Mouse (Mus musculus) megakaryocyte, embryonic 14.5 days (primary cell): Measurements from ENCODE around the gene Ttll10. TPM values are rescaled to one million over a fixed set of nuclear protein-coding genes. Genes with fewer than 3 reads are reported as not detected.

Experiments used
- H3K27me3 ChIP-seq: replicated peaks from 2 replicates; pipeline ENCODE3; 2012; ENCODE audit warnings: inconsistent platforms
- H3K36me3 ChIP-seq: replicated peaks from 2 replicates; pipeline ENCODE3; 2012; ENCODE audit warnings: low read length, inconsistent platforms, mixed read lengths
- H3K4me1 ChIP-seq: 2 replicates; pipeline ENCODE4 v1.6.1; 2012; ENCODE audit warnings: inconsistent platforms
- H3K4me3 ChIP-seq: replicated peaks from 2 replicates; pipeline ENCODE3; 2012; ENCODE audit warnings: moderate library complexity, mild to moderate bottlenecking, inconsistent platforms
- H3K9me3 ChIP-seq: 2 replicates; pipeline ENCODE4 v1.6.1; 2012; ENCODE audit warnings: inconsistent platforms
- FLI1 ChIP-seq: IDR thresholded peaks from 2 replicates; pipeline ENCODE4 v1.6.1; 2012; ENCODE audit warnings: low read length, inconsistent platforms, mixed read lengths
- GATA1 ChIP-seq: IDR thresholded peaks from 3 replicates; pipeline ENCODE4 v1.6.1; 2012; ENCODE audit warnings: mixed read lengths, low read length, inconsistent platforms, borderline replicate concordance
- polyA plus RNA-seq: library from polyadenylated mRNA; stranded (reverse); fragments of >175 nt; gene quantifications from 2 replicates; pipeline ENCODE4 v1.2.3, GENCODE M21; 2012; ENCODE audit warnings: low replicate concordance; ENCODE audit not compliant: insufficient read depth

The Ttll10 gene
- polyA plus RNA-seq, result not detected in 2 replicates

DNA sequence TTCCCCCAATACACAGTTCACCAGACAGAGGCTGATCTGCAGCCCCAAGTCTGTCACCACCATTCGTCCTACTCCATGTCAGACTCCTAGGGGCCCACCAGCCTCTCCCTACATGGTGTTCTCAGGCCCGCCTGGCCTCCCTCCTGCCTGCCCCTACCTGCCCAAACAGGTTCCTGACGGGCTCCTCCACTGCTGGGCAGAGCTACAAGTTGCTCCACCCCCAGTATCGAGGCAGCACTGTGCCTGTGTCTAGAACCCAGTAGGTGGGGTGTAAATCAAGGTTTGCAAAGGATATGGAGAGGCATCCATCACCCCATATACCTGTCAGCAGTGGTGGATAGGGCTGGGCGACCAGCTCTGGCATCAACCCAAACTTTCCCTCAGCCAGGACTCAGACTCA is at the start of gene Ttll10:
Gene Ttll10 (minus strand): TSS at position 154 of the 400 bp plus-strand sequence.
- TF ChIP-seq GATA1 (no peak), FLI1 (no peak)
- Histone ChIP-seq H3K36me3 (no peaks in the 10 kb centered on the region), H3K4me3 (no peak within 1 kb of the TSS), H3K27me3 (peaks cover 83% of the 10 kb centered on the region), H3K4me1 (peaks cover 3% of the 10 kb centered on the region; the same call in 1 of the 2 replicates), H3K9me3 (no peaks in the 10 kb centered on the region)

- TF ChIP-seq GATA1 (no peak), FLI1 (no peak)
- Histone ChIP-seq H3K27me3 (peaks cover 2% of the 10 kb centered on the region), H3K9me3 (no peaks in the 10 kb centered on the region), H3K36me3 (no peaks in the 10 kb centered on the region), H3K4me3 (no peak overlapping the region), H3K4me1 (peaks cover 4% of the 10 kb centered on the region; the same call in 1 of the 2 replicates)
Observed at GRCm38 (mm10) chr4:156103342-156103741, 44.1 kb upstream of the Ttll10 start.

DNA sequence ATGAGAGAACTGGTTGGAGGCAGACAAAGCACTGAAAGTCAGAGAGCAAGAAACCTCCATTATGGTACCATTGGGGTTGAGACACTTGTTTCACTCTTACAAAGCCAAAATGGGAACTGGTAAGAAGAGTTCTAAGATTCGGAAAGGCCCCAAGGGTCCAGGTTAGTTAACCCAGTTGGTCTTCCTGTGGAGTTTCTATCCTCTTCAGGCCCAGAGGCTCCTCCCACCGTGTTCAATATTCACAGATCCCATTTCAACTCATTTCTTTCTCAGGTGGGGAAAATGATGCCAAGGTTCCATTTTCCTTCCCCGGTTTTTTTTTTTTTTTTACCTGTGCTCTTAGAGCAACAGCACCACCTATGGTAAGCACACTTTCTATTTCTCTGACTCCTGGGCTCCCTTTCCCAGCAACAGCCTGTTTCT is 42.3 kb upstream of the Ttll10 start:
- Histone ChIP-seq H3K9me3 (no peaks in the 10 kb centered on the region), H3K36me3 (no peaks in the 10 kb centered on the region), H3K27me3 (peaks cover 15% of the 10 kb centered on the region), H3K4me3 (no peak overlapping the region), H3K4me1 (peaks cover 14% of the 10 kb centered on the region)
- TF ChIP-seq GATA1 (no peak), FLI1 (no peak)

DNA sequence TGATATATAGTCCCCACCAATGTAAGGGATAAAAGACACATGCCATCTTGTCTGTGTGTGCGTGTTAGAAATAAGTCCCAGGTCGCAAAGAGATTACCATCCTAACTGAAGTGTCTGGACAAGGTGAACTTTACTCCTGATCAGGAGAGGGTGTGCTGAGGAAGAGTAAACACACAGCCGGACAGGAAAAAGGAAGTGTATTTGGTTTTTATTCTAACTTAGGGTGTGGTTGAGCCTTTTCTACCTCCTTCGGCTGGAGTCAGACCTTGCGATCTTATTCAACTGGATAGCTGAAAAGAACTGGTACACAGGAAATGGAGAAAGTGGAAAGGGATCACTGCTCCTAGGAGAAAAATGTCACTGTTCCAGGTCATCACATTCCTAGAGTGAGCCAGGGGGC is 41.3 kb upstream of the Ttll10 start:
- H3K4me1 ChIP-seq, result peaks cover 14% of the 10 kb centered on the region
- H3K9me3 ChIP-seq, result no peaks in the 10 kb centered on the region

GRCm38 (mm10) chr4:156099427-156099826 is 40.2 kb upstream of the Ttll10 start:
- H3K4me3 ChIP-seq, result no peak overlapping the region
- H3K36me3 ChIP-seq, result no peaks in the 10 kb centered on the region
- TF ChIP-seq GATA1, result no peak
- no peak for TF ChIP-seq FLI1
- peaks cover 17% of the 10 kb centered on the region for H3K27me3 ChIP-seq
- peaks cover 14% of the 10 kb centered on the region for H3K4me1 ChIP-seq
- no peaks in the 10 kb centered on the region for H3K9me3 ChIP-seq

More for the DNA sequence above, 41.3 kb upstream of the Ttll10 start:
- Histone ChIP-seq H3K36me3 (no peaks in the 10 kb centered on the region), H3K27me3 (peaks cover 15% of the 10 kb centered on the region), H3K4me3 (no peak overlapping the region)
- TF ChIP-seq FLI1, result no peak
- no peak for TF ChIP-seq GATA1

DNA sequence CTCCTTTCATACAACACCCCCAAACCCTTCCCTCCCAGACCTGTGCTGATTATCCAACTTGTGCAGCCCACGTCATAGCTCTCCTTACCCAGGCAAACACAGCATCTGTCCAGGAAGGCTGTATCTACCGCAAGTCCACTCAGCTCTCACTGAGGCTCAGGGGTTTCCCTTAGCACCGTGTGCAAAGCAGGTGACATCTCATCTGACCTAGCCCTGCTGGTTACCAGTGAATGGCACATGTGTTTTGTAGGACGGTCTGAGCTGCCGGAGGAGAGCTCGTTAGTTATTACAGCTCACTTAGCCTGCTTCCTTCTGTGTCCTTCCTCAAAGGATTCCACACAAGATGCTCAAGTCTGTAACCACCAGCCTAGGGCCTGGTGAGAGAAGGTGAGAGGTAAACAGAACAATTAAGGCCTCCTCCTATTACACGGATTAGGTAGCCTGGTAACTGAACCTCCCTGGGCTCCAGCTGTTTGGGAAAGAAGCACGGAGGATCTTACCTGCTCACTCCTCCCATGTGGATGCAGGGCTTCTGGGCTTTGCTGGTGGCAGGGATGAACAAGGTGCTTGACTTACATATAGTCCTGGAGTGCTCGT is 38.7 kb upstream of the Ttll10 start:
- peaks cover 25% of the 10 kb centered on the region for H3K27me3 ChIP-seq
- H3K4me3 ChIP-seq, result peak overlapping the region; percentile 6
- no peak for TF ChIP-seq GATA1
- no peak for TF ChIP-seq FLI1
- no peaks in the 10 kb centered on the region for H3K36me3 ChIP-seq
- H3K9me3 ChIP-seq, result no peaks in the 10 kb centered on the region
- H3K4me1 ChIP-seq, result peaks cover 14% of the 10 kb centered on the region

DNA sequence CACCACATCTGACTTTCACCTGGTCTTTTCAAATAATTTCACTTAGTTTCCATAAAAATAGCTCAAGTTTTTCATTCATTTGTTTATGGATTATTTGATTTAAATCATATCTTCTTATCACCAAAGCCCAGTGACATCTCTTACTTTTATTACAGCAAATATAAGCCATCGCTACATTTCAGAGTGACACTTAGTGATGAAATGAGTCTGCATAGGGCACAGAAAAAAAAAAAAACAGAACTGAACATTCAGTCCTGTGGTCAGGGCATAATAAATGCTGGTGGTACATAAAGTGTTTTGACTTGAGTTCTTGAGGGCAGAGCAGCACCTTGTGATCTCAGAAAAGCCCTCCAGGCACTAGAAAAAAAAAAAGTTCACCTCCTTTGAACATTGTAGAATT is 37.0 kb upstream of the Ttll10 start:
- no peaks in the 10 kb centered on the region for H3K9me3 ChIP-seq
- H3K4me3 ChIP-seq, result no peak overlapping the region
- peaks cover 14% of the 10 kb centered on the region for H3K4me1 ChIP-seq
- peaks cover 33% of the 10 kb centered on the region for H3K27me3 ChIP-seq
- no peaks in the 10 kb centered on the region for H3K36me3 ChIP-seq
- no peak for TF ChIP-seq FLI1
- TF ChIP-seq GATA1, result no peak

DNA sequence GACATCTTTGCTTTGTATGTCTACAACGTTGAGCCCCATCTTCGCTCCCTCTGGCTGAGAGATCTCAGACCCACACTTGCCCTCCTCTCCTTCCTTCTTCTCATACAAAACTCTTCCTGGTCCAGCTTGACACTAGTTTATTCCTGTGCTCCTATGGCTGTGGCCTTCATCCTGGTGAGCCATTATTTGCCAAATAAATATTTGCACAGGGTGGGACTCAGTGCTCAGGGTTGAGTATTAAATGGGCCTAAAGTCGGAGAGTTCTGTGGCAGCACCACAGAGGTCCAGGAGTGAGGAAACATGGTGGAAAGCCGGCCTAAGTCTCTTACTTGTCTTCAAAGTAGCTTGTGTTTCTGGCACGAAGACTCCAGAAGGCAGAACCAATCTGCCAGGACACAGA is 34.5 kb upstream of the Ttll10 start:
- no peaks in the 10 kb centered on the region for H3K9me3 ChIP-seq
- no peak overlapping the region for H3K4me3 ChIP-seq
- peaks cover 40% of the 10 kb centered on the region for H3K27me3 ChIP-seq
- peaks cover 14% of the 10 kb centered on the region for H3K4me1 ChIP-seq
- H3K36me3 ChIP-seq, result no peaks in the 10 kb centered on the region
- TF ChIP-seq FLI1 (no peak), GATA1 (no peak)

GRCm38 (mm10) chr4:156092765-156093164 is 33.6 kb upstream of the Ttll10 start:
- H3K4me3 ChIP-seq, result no peak overlapping the region
- no peak for TF ChIP-seq FLI1
- H3K27me3 ChIP-seq, result peaks cover 33% of the 10 kb centered on the region
- H3K4me1 ChIP-seq, result peaks cover 13% of the 10 kb centered on the region
- H3K9me3 ChIP-seq, result no peaks in the 10 kb centered on the region
- H3K36me3 ChIP-seq, result no peaks in the 10 kb centered on the region

DNA sequence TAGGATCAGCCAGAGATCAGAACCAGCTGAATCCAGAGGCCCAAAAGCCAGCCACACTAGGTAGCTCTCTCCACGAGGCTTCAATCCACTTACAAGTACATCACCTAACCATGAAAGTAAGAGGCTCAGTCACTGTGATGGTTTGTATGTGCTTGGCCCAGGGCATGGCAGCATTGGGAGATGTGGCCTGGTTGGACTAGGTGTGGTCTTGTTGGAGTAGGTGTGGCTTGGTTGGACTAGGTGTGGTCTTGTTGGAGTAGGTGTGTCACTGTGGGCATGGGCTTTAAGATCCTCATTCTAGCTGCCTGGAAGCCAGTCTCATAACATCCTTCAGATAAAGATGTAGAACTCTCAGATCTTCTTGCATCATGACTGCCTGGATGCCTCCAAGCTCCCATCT is 32.0 kb upstream of the Ttll10 start:
- TF ChIP-seq GATA1 (no peak), FLI1 (no peak)
- no peak overlapping the region for H3K4me3 ChIP-seq
- peaks cover 25% of the 10 kb centered on the region for H3K27me3 ChIP-seq
- H3K36me3 ChIP-seq, result no peaks in the 10 kb centered on the region
- H3K4me1 ChIP-seq, result no peaks in the 10 kb centered on the region
- H3K9me3 ChIP-seq, result no peaks in the 10 kb centered on the region
